Mouse (Mus musculus) retina, postnatal 1 day (tissue): Measurements from ENCODE around the gene Cpeb4.
A peak's percentile ranks its signal among the peaks of the same experiment; 100 is the strongest.
"Not testable (repeated sequence)": the region's sequence is repeated elsewhere in the genome, so short reads cannot be mapped to it uniquely, and the experiment has no call there.

Experiments
- DNase-seq: peaks from one replicate; pipeline ENCODE4 v3.0.0-alpha.2; 2012

The Cpeb4 gene

GRCm38 (mm10) chr11:31871911-31872310 lies at the start of gene Cpeb4:
Gene Cpeb4 (plus strand): TSS chr11:31872211.
- DNase-seq, result no peak

DNA sequence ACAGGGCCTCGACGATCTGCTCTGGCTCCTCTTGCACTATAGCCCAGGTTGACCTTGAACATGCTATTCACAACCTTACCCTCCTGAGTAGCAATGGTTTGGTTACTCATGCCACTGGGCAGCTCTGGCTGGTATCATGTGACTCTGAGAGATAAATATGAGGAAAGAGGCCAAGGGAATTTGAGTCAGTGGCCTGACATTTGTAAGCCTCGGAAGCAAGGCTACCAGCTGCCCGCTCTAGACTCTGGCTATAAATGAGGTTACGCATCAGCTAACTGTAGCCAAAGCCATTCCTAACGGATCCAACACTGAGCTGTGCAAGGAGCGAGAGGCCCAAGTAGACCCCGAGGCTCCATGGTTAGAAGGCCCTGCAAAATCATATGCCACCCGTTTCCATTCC lies 49.5 kb upstream of the Cpeb4 start:
- no peak for DNase-seq

DNA sequence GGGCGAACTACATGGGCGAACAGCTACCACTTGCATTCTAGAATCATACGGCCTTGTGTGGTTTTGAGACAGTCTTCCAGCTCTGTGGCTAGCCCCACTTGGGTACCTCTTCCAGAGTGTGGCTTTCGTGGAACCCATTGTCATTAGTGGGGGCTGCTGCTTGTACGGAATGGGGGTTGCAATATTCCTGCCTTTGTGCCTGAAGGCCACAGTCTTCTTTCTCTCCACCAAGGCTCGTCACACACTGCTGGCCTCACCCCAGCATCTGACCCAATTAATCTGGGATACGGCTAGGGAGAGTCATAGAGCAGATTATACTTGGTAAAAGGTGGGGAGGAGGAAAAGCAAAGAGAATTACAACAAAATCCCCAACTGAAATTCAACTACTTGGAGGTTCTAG lies 48.5 kb upstream of the Cpeb4 start:
- DNase-seq, result no peak

- DNase-seq, result peak; percentile 30
These were observed 47.4 kb upstream of the Cpeb4 start for GRCm38 (mm10) chr11:31824504-31825166.

DNA sequence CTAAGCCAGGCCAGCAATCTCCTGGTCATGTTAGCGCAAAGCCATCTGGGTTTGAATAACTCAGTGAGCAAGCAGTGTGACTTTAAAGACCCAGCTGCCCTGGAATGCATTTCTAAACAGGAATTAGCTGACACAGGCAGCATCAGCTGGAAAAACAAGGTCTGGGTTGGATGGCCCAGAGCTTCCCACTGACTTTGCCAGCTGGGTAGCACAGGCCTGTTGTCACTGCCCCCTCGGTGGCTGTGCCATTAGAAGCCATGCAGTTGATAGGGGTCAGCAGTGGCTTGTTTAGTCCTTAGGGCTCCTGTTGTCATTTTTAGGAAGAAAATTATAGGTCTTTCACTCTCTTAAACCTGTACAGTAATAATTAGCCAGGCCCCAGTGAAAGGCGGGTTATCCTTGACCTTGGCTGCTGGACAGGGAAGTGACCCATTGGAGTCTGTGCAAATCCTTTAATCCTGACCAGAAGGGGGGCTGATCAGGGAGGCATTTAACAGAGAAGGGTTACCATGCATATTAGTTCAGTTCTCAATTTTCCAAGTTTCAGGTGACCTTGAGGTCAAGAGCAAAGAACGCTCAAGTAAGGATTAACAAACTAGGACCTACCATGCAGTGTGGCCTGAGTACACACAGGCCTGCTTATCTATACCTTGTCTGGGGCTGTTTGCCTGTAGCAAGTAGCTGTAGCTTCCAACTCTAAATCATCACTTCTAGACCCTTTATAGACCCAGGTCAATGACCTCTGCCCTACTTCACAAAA lies 43.8 kb upstream of the Cpeb4 start:
- DNase-seq, result peak; percentile 29

DNA sequence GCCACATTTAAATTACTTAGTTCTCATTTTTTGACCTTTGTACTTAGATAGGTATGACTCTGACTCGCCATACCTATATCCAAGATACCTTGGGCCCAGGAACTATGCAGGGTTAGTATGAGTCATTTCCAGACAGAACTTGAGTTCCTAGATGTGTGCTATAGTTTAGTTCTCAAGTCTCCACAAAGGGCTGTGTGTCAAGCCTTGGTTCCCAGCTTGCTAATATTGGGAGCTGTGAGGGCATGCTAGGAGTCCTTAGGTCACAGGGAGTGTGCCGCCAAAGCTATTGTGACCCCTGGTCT lies 43.3 kb upstream of the Cpeb4 start:
- DNase-seq, result no peak

DNA sequence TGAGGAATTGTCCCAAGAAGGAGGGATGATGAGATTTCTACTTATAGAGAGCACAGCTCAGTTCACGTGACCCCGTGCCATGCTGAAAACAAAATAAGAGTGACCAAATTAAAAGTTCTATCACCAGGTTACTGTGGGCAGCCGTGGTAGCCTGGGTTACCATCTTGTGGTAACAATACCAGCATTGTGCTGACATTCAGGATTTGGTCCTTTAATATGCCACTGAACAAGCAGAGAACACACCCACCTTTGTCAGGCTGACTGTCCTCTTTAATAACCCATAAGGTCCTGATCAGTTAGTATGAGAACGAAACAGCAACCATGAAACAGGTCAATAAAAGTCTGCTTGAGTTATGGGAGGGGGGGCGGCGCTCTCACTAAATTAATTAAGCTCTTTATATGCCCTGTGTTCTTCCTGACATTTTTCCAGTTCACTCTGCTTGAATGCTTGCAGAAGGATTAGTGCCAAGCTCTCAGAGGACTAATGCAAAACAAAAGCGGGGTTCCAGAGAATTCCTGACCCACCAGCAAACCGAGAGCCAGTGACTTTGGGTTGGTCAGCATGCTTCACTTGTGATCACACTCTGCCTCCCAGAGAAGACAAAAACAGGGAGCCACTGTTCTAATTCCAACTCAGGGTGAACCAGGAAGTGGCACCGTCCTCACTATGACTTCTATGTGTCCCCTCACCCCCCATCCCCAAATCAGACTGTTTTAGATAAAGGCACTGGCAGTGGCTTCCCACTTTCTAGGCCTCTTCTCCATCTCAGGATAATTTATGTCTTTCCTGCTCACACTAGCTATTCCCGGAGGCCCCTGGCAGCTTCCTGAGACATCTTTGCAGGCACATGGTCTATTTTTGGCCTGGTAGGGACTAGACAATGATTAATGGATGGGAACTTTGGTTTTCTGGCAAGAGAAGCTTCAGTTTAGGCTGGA lies 41.5 kb upstream of the Cpeb4 start:
- DNase-seq, result peak; percentile 92

DNA sequence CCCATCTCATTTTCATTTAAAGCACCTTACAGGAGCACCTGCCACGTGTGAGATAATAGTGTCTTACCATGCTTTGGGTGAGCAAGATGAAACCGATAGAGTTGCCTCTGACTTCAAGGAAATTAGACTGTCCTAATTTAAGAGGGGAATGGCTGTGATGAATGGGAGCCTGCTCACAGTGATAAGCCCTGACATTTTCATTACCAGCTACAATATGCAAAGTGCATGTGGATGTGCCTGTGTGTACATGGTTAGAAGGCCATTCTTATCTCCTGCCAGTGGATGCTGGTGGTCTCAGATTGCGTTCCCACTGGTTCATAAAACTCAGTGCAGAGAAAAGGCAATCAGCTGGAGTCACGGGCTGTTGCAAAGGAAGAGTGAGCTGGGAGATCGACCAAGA lies 40.6 kb upstream of the Cpeb4 start:
- no peak for DNase-seq

GRCm38 (mm10) chr11:31831983-31832382 lies 40.0 kb upstream of the Cpeb4 start:
- DNase-seq, result no peak

- DNase-seq, result no peak
These were observed 39.5 kb upstream of the Cpeb4 start for GRCm38 (mm10) chr11:31832439-31832980.

DNA sequence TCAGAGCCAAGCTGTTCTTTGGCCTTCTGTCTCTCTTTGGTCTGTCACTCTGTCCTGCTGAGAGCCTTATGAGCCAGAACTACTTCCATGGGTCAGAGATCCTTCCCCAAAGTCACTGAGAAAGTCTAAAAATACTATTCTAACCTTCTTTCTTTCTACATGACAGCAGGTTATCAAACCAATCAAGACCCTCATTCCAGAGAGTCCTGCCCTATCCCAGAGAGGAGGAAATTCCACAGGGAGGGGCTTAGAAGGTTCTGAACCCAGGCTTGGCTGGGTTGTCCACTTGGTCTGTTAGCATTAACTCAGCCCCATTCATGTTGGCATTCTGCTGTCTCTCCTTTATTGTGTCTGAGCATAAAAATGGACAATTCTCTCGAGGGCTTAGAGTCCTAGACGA lies 38.5 kb upstream of the Cpeb4 start:
- DNase-seq, result no peak

DNA sequence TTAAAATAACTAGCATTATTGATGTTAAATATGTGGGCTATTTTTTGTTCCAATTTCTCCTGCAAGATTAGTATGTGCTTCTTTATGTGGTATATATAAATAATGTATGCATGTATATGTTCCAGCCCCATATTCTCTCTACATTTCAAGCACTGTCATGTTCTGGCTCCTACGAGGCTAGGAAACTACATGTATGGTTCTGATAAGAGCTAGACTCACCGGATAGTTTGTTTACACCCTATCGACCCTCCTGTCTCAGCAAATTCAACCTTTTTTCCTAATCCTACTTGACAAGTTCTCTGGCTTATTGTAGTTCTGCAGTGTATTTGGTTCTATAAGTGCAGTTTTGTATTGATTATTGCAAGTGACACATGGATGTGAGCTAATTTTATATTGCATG lies 36.7 kb upstream of the Cpeb4 start:
- no peak for DNase-seq

GRCm38 (mm10) chr11:31837243-31837642 lies 34.8 kb upstream of the Cpeb4 start:
- no peak for DNase-seq

DNA sequence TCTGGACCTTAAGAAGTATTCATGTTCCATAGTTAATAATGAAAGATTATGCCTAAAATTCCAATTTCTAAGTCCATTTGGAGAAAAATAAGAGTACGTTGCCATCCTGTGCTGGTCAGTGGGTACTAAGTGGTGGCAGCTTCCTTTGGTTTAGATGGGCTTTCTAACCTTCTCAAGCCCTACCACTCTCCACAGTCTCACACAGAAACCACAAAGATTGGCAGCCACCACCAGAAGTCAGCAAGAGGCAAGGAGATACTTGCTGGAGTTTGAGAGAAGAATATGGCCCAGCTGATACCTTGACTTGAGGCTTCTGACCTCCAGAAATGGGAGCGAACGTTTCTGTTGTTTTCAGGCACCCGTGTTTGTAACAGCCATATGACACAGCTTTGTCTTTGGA lies 34.3 kb upstream of the Cpeb4 start:
- DNase-seq, result no peak

DNA sequence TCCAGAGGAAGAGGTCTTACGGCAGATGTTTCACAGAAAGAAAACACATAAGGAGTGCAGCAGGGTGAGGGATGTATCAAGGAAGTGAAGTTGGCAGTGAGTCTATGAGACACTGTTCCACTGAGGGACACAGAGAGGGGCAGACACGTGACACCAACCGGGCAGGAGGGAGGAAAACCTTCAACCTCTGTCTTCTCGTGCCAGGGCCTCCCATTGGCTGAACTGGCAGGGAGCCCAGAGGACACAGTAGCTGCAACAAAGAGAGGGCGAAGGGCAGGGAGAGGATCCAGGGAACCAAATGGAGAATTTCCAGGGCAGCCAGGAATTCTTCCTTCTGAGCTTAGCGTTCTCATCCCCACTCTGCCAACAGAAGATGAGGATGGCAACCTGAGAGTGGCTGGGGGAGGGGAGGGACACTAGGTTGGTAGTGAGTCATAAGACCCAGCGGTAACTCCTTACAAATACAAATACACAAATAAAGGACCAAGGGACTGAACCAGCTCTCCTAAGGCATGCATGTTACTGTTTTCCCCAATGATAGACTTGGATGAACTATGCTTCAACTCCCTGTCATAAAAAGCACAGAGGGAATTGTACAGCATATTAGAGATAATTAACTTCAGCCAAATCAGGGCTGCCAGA lies 33.4 kb upstream of the Cpeb4 start:
- DNase-seq, result peak; percentile 75

GRCm38 (mm10) chr11:31839084-31839460 lies 32.9 kb upstream of the Cpeb4 start:
- no peak for DNase-seq

GRCm38 (mm10) chr11:31842171-31842959 lies 29.6 kb upstream of the Cpeb4 start:
- no peak for DNase-seq

DNA sequence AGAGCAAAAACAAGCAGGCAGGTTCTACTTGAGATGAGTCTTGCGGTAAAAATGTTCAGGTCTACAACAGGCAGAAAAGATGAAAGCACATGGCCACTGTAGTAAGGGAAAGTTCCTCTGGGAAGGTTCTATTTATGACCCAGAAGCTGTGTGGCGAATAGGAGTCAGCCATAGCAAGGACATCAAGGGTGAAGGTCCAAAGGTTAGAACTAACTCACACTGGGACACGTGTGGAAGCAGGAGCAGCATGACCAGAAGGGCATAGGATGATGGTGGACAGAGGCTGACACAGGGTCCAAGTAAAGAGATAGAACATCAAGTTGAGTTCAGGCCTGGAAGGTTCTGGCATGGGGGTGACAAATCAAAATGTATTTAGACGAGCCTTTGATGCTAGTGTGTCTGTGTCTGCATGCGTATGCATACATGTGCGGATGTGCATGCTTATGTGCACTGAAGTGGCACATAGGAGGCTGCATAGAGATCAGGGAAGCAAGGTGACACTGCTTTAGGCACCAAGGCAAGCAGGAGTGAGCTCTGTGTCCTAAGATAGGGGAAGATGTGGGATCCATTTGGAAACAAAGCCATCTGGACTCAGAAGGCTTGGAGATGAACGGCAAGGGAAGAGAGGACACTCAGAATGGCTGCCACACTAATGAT lies 28.7 kb upstream of the Cpeb4 start:
- no peak for DNase-seq

- DNase-seq, result no peak
These were observed 28.2 kb upstream of the Cpeb4 start for GRCm38 (mm10) chr11:31843834-31844188.

DNA sequence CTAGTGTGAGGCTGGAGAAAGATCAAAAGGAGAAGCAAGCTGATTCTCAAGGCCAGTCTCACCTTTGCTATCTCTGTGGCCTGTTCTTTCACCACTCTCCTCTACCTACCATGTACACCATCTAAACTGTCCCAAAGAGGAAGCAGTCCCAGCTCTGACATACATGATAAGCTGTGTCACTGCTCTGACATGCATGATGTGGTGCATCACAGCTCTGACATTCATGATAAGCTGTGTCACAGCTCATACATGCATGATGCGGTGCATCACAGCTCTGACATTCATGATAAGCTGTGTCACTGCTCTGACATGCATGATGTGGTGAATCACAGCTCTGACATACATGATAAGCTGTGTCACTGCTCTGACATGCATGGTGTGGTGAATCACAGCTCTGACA lies 26.9 kb upstream of the Cpeb4 start:
- not testable (repeated sequence) for DNase-seq

GRCm38 (mm10) chr11:31846771-31847468 lies 25.1 kb upstream of the Cpeb4 start:
- DNase-seq, result peak; percentile 81
